Mouse (Mus musculus): ENCODE data around the gene Fam129b.

GRCm38 (mm10) chr2:32971235-32971634 is 95.3 kb downstream of the Fam129b start:
- no peak for TF ChIP-seq ZNF384 (IDR thresholded peaks at IDR 0.05; ENCODE audit: low read depth, low read length)
- TF ChIP-seq HCFC1 (IDR thresholded peaks at IDR 0.05; ENCODE audit: borderline replicate concordance, insufficient read depth, low read length), result no peak
- no peak for TF ChIP-seq CHD2 (IDR thresholded peaks at IDR 0.05; ENCODE audit: low read depth, low read length)
- no peak for TF ChIP-seq ZC3H11A (IDR thresholded peaks at IDR 0.05; ENCODE audit: borderline replicate concordance, low read depth, low read length)
- no peak for TF ChIP-seq MAFK (IDR thresholded peaks at IDR 0.05; ENCODE audit: insufficient read depth, low read depth, low read length)
